Mouse (Mus musculus) testis, adult 2 months (tissue): Measurements from ENCODE around the gene Tfdp2.

Experiments used
- CTCF ChIP-seq: fragments of 200-500 bp; IDR thresholded peaks from 2 replicates; pipeline ENCODE4 v1.5.1; 2012; ENCODE audit warnings: low read depth, mild to moderate bottlenecking, inconsistent platforms, low read length, moderate library complexity; ENCODE audit not compliant: control insufficient read depth, insufficient read depth, insufficient replicate concordance
- POLR2A ChIP-seq: fragments of 200-500 bp; IDR thresholded peaks from 2 replicates; pipeline ENCODE4 v1.6.1; 2012; ENCODE audit warnings: low read depth, mild to moderate bottlenecking, inconsistent platforms, low read length, moderate library complexity; ENCODE audit not compliant: control insufficient read depth

DNA sequence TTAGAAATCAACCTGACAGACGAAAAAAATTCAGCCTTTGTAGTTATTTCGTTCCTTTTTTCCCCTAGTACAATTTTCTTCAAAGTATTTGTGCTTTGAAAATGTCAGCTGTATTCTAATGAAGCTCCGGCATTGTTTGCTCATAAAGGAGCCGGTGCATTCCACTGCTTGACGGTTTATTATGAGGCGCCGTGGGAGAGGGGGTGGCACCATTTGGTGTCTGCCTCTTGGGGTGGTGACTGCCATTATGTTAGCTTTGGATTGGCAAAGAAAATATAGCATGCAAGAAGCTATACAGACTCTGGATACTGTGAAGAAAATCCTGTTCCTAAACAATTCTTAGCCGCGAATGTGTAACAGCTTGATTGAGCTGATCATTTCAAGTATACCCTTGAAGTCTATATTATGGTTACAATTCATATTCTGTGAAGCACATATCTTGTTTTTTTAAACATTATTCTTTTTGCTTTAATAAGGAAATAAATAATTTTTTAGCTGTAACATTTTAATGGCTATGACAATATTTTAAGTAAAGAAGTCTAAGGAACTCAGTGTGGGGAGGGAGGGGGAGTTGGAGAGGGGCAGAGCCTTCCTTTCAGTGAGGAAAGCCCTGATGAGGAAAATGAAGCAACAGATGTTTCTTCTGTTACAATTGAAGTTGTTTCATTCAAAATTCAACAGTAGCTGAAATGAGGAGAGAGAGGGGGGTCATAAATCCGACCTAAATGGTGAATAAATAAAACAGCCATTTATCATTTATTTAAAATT lies 63.9 kb downstream of the Tfdp2 start:
- TF ChIP-seq CTCF (no peak), POLR2A (no peak)
